Mouse (Mus musculus) forebrain, embryonic 11.5 days (tissue): ENCODE data around the gene Atl2. TPM values are rescaled to one million over a fixed set of nuclear protein-coding genes. Genes with fewer than 3 reads are reported as not detected.

Experiments used
- ATAC-seq: fragments of 200-750 bp; cut with Nextera tagmentation; replicated peaks from 2 replicates; pipeline ENCODE4 v1.8.0; 2017; ENCODE audit warnings: moderate TSS enrichment; ENCODE audit not compliant: low FRiP score
- DNase-seq: peaks from one replicate; pipeline ENCODE4 v3.0.0-alpha.2; 2017; ENCODE audit warnings: low spot score
- H3K27ac ChIP-seq: fragments of 300-500 bp; sonication (generic); 2 replicates; pipeline ENCODE4 v1.5.1; 2014; ENCODE audit warnings: low read depth, low read length
- H3K27me3 ChIP-seq: fragments of 300-500 bp; sonication (generic); 2 replicates; pipeline ENCODE4 v1.6.1; 2014; ENCODE audit warnings: mild to moderate bottlenecking, low read length, mixed read lengths; ENCODE audit not compliant: control insufficient read depth, insufficient read depth
- H3K36me3 ChIP-seq: fragments of 300-500 bp; sonication (generic); 2 replicates; pipeline ENCODE4 v1.6.1; 2014; ENCODE audit warnings: mild to moderate bottlenecking, low read length, moderate library complexity, mixed read lengths; ENCODE audit not compliant: control insufficient read depth, insufficient read depth
- H3K4me1 ChIP-seq: fragments of 300-500 bp; sonication (generic); replicated peaks from 2 replicates; pipeline ENCODE4 v1.6.1; 2014; ENCODE audit warnings: low read length, mixed read lengths; ENCODE audit not compliant: control insufficient read depth, insufficient read depth
- H3K4me2 ChIP-seq: fragments of 300-500 bp; sonication (generic); 2 replicates; pipeline ENCODE4 v1.6.1; 2014; ENCODE audit warnings: low read depth, mild to moderate bottlenecking, low read length, moderate library complexity, mixed read lengths; ENCODE audit not compliant: severe bottlenecking
- H3K4me3 ChIP-seq: fragments of 300-500 bp; sonication (generic); 2 replicates; pipeline ENCODE4 v1.5.1; 2014; ENCODE audit warnings: low read depth, low read length
- H3K9ac ChIP-seq: fragments of 300-500 bp; sonication (generic); 2 replicates; pipeline ENCODE4 v1.6.1; 2014; ENCODE audit warnings: low read length
- H3K9me3 ChIP-seq: fragments of 300-500 bp; sonication (generic); 2 replicates; pipeline ENCODE4 v1.6.1; 2016; ENCODE audit warnings: low read length, mixed read lengths; ENCODE audit not compliant: control insufficient read depth
- WGBS: fragments of 180-500 bp; shearing (Covaris S2); extraction: QIAGEN DNeasy Blood & Tissue Kit; methylation state at CpG from one replicate; pipeline ENCODE4 v1.1.7; 2014; 5-methylcytosine and 5-hydroxymethylcytosine counted together
- polyA plus RNA-seq: library from polyadenylated mRNA; unstranded; fragments of >200 nt; fragmentation: Nextera tagmentation; extraction: Ambion mirVana; gene quantifications from 2 replicates; pipeline ENCODE4 v1.2.1, GENCODE M21; 2014

The Atl2 gene
- polyA plus RNA-seq, 1 experiment from 2014 or later = 46.7 TPM

GRCm38 (mm10) chr17:79926486-79926885 is 30.6 kb upstream of the Atl2 start:
- H3K4me1 ChIP-seq = no peaks in the 10 kb centered on the region
- 92% methylated on average over 3 of the region's 3 CpGs for WGBS
- ATAC-seq (no peak), DNase-seq (no peak)
- no peak overlapping the region for H3K27ac ChIP-seq
- no peaks in the 10 kb centered on the region for H3K9me3 ChIP-seq
- no peak overlapping the region for H3K9ac ChIP-seq
- no peak overlapping the region for H3K4me3 ChIP-seq
- no peaks in the 10 kb centered on the region for H3K27me3 ChIP-seq
- no peak overlapping the region for H3K4me2 ChIP-seq
- H3K36me3 ChIP-seq = no peaks in the 10 kb centered on the region

- Histone ChIP-seq H3K27me3 (no peaks in the 10 kb centered on the region), H3K4me3 (no peak overlapping the region), H3K9ac (no peak overlapping the region), H3K4me1 (no peaks in the 10 kb centered on the region), H3K36me3 (no peaks in the 10 kb centered on the region), H3K27ac (no peak overlapping the region), H3K9me3 (no peaks in the 10 kb centered on the region), H3K4me2 (no peak overlapping the region)
- no peak for DNase-seq
- 95% methylated on average over 11 of the region's 11 CpGs for WGBS
- ATAC-seq = no peak
Measured at GRCm38 (mm10) chr17:79925865-79926421, 30.0 kb upstream of the Atl2 start.

- no peaks in the 10 kb centered on the region for H3K4me1 ChIP-seq
- H3K4me2 ChIP-seq = no peak overlapping the region
- H3K9me3 ChIP-seq = no peaks in the 10 kb centered on the region
- no peaks in the 10 kb centered on the region for H3K36me3 ChIP-seq
- no peaks in the 10 kb centered on the region for H3K27me3 ChIP-seq
- 87% methylated on average over 2 of the region's 2 CpGs for WGBS
- DNase-seq (no peak), ATAC-seq (no peak)
- no peak overlapping the region for H3K4me3 ChIP-seq
- no peak overlapping the region for H3K9ac ChIP-seq
- no peak overlapping the region for H3K27ac ChIP-seq
Measured at GRCm38 (mm10) chr17:79920355-79920754, 24.4 kb upstream of the Atl2 start.

DNA sequence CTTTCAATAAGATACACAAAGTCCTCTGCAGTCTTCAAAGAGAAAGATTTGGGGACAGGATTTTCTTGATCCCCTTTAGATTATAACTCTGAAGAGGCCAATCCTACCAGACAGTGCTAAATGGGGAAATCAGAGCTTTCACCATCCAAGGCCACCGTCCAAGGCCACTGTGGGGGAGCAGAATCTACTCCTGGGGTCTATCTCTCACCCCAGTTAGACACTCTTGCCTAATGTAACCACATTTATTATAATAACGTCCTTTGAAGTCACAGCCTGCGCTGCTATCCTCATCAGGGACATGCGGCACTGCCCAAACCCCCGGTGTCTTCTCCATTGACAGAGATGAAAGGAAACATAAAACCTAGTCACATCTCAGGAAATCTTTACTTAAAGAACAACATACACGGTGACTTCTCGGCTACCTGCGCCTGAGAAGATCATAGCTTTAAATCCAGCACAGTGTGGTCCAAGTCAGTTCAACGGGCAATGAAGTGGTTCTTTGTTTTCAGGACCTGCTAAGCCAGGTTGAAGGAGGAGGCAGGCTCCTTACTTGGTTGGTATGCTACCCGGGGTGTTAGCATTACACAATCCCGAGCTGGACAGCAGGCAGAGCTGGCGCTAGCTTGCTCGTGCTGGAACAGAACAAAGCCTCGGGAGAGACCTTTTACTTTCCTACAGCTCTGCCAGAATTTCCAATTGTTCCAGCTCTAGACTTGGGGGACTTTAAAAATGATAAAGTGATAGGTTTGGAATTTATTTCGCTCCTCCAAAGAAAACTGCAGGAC is 23.8 kb upstream of the Atl2 start:
- DNase-seq = no peak
- 70% methylated on average over 15 of the region's 15 CpGs for WGBS
- no peak overlapping the region for H3K4me2 ChIP-seq

GRCm38 (mm10) chr17:79918484-79919004 is 22.6 kb upstream of the Atl2 start:
- Histone ChIP-seq H3K27me3 (no peaks in the 10 kb centered on the region), H3K4me2 (no peak overlapping the region), H3K9ac (no peak overlapping the region), H3K4me1 (no peaks in the 10 kb centered on the region), H3K27ac (no peak overlapping the region), H3K9me3 (no peaks in the 10 kb centered on the region), H3K4me3 (no peak overlapping the region), H3K36me3 (no peaks in the 10 kb centered on the region)
- 33% methylated on average over 9 of the region's 9 CpGs for WGBS
- ATAC-seq (no peak), DNase-seq (no peak)

More for the DNA sequence above, 23.8 kb upstream of the Atl2 start:
- H3K4me3 ChIP-seq = no peak overlapping the region
- H3K4me1 ChIP-seq = no peaks in the 10 kb centered on the region
- H3K9me3 ChIP-seq = no peaks in the 10 kb centered on the region
- H3K36me3 ChIP-seq = no peaks in the 10 kb centered on the region
- ATAC-seq = no peak
- no peak overlapping the region for H3K27ac ChIP-seq
- H3K9ac ChIP-seq = no peak overlapping the region
- H3K27me3 ChIP-seq = no peaks in the 10 kb centered on the region

GRCm38 (mm10) chr17:79916996-79917395 is 21.1 kb upstream of the Atl2 start:
- Histone ChIP-seq H3K9me3 (no peaks in the 10 kb centered on the region), H3K4me3 (no peak overlapping the region), H3K27me3 (no peaks in the 10 kb centered on the region), H3K4me1 (no peaks in the 10 kb centered on the region), H3K9ac (no peak overlapping the region), H3K27ac (no peak overlapping the region), H3K4me2 (no peak overlapping the region), H3K36me3 (no peaks in the 10 kb centered on the region)
- ATAC-seq = no peak
- WGBS = 84% methylated on average over 9 of the region's 9 CpGs
- no peak for DNase-seq

DNA sequence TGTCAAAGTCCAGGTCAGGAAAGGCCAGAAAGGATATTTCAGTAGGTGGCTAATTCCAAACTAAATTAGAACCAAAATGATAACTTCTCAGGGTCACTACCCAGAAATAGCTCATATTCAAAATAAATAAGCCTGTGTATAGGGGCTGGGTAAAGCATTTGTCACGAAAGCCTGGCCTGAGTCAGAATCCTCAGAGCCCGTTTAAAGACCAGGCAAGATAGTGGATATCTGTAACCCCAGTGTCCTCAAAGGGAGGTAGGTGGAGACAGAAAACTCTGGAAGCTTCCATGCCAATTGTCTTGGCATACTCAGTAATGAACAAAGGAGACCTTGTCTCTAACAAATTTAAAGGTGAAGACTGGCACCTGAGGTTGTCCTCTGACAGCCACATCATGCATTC is 16.3 kb upstream of the Atl2 start:
- ATAC-seq (no peak), DNase-seq (no peak)
- H3K4me1 ChIP-seq = no peaks in the 10 kb centered on the region
- no peak overlapping the region for H3K4me3 ChIP-seq
- no peak overlapping the region for H3K9ac ChIP-seq
- H3K27me3 ChIP-seq = no peaks in the 10 kb centered on the region
- H3K27ac ChIP-seq = no peak overlapping the region
- H3K4me2 ChIP-seq = no peak overlapping the region
- WGBS = 78% methylated on average over 2 of the region's 2 CpGs
- no peaks in the 10 kb centered on the region for H3K9me3 ChIP-seq
- H3K36me3 ChIP-seq = no peaks in the 10 kb centered on the region

DNA sequence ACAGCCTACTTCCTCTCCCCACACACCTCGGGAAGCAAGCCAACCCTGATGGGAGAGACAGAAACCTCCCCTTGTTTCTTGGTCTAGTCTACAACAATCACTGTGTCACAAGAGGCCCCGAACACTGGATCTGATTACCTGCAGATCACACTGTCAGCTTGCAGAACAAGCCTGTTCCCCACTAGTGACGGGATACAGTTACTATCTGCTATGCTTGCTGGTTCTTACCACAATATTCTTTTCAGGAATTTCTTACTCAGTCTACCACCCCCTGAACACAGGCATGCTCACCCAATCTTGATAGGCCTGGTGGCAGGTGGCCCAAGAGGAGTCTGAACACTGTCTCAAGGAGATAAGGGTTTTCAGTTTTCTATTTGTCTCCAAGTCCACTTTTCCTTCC is 15.8 kb upstream of the Atl2 start:
- H3K4me1 ChIP-seq = no peaks in the 10 kb centered on the region
- no peak overlapping the region for H3K27ac ChIP-seq
- 80% methylated on average over 3 of the region's 3 CpGs for WGBS
- no peaks in the 10 kb centered on the region for H3K9me3 ChIP-seq
- H3K4me3 ChIP-seq = no peak overlapping the region
- no peak overlapping the region for H3K4me2 ChIP-seq
- no peaks in the 10 kb centered on the region for H3K36me3 ChIP-seq
- no peak overlapping the region for H3K9ac ChIP-seq
- H3K27me3 ChIP-seq = no peaks in the 10 kb centered on the region
- DNase-seq (no peak), ATAC-seq (no peak)

- Histone ChIP-seq H3K27ac (no peak overlapping the region), H3K4me3 (no peak overlapping the region), H3K9ac (no peak overlapping the region), H3K9me3 (no peaks in the 10 kb centered on the region), H3K4me2 (no peak overlapping the region), H3K27me3 (no peaks in the 10 kb centered on the region), H3K36me3 (no peaks in the 10 kb centered on the region), H3K4me1 (no peaks in the 10 kb centered on the region)
- no peak for ATAC-seq
- DNase-seq = no peak
- 91% methylated on average over 12 of the region's 12 CpGs for WGBS
Measured at GRCm38 (mm10) chr17:79909571-79909970, 13.6 kb upstream of the Atl2 start.
